Mouse (Mus musculus) forelimb bud, embryonic 11.5 days (tissue): ENCODE data around the gene Trim11.
A peak's percentile ranks its signal among the peaks of the same experiment; 100 is the strongest.

Experiments used
- DNase-seq: peaks from one replicate; pipeline ENCODE4 v3.0.0-alpha.2; 2012; ENCODE audit warnings: low read depth, low spot score

Gene Trim11

DNA sequence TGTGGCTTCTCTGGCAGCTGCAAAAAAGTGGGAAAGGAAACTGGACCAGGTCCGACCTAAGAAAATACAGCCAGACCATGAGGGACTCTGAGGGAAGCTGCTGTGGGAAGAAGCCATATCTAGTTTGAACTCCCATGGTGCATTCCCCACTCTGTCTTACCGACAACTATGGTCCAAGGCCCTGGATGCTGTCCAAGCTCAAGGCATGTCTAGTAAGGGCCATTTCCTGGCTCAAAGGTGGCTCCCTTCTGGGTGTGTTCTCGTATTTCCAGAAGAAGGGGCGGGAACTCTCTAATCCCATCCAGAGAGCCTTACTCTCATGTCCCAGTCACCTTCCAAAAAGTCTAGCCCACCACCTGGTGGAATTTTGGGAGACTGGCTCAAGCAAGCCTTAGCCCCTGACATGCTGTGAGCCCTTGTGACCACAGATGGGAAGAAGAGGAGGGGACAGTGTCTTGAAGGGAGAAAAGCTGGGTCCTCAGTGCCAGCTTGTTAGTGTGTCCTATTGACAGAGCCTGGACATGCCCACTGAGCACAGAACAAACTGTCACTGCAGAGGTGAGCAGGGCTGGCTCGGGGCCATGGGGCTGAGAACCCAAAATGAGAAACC, 2.6 kb downstream of the Trim11 start:
- DNase-seq: no peak

DNA sequence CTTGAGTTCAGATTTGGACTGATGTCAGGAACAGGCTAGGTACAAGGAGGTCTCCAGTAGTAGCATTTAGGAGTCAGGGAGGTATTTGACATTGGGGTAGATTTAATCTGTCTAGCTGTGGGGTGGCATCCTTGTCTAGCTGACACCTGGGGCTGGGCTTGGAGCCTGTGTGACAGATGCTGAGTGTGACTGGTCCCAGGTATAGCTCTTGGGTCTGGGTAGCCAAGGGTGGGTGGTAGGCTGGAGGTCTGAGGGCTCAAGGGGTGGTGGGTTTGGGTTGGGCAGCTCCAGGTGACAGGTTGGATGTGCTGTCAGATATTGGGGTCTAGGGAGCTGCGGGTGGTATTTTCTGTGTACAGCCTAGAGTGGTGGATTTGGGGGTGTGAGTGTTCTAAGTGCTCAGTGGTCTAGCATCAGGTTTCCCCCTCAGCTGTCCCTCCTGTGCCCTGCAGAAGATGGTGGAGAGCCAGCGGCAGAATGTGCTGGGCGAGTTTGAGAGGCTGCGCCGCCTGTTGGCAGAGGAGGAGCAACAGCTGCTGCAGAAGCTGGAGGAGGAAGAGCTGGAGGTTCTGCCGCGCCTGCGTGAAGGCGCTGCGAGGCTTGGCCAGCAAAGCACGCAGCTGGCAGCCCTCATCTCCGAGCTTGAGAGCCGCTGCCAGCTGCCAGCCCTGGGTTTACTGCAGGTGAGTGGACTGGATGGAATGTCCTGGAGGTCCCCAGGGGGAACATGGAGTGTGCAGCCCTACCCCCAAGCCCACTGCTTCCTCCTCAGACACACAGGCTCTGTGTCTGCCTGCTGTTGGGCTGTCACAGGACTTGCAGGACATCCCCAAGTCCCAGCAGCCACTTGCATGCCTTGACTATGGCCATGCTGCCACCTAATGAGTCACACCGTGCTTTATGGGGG, 3.9 kb downstream of the Trim11 start:
- peak; percentile 17 for DNase-seq

DNA sequence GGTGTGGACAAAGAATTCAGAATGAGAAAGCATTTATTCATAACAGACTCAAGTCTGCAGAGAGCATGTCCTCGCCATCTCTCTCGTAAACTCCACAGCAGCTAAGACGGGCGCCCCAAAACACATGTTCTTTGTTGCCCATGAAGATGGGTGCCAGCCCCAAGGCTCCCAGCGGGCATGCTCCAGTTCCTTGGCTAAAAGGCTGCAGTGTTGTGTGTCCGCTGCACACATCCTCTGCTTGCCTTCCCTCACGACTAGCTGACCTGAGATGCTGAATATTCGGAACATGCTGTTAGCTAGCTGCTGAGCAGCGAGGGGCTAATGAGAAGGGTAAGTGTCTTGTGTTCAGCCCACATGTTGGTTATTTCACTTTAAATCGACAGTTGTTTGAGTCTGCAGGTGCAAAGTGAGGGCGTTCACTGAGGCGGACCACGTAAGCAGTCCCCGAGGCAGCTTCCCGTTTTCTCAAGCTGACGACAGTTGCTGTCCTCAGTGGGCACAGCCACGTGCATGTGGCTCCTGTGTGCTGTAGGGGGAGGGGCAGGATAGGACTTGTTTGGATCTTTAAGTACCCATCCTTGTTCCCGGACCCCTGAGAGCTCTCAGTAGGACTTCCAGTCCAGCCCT, 4.7 kb downstream of the Trim11 start:
- DNase-seq: no peak

DNA sequence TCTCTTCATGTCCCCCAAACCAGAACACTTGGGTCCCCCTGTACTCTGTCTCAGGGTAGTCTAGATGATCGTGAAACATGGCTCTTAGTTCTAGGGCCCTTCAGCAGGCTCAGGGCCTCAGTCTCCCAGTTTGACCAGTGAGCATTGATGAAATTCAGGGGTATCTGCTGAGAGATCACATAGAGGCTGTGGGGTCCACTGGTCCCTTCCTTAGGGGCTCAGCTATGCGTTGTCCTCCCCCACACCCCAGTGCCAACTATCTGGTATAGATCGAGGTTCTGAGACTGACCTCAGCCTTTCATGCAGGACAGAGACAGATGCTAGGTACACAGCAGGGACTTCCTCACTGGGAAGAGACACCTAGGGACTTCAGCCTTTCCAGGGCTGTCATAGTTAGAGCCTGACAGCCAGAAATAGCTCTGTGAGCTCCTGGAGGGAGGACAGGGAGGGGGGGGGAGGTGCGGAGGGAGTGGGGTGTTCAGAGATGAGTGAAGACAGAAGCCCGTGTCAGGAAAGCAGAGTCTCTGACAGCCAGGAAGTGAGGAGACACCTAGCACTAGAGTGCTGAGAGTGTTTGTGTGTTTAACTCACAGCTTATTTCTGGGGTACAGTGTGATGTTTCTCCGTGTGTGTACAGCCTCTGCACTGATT, 5.9 kb downstream of the Trim11 start:
- no peak for DNase-seq

DNA sequence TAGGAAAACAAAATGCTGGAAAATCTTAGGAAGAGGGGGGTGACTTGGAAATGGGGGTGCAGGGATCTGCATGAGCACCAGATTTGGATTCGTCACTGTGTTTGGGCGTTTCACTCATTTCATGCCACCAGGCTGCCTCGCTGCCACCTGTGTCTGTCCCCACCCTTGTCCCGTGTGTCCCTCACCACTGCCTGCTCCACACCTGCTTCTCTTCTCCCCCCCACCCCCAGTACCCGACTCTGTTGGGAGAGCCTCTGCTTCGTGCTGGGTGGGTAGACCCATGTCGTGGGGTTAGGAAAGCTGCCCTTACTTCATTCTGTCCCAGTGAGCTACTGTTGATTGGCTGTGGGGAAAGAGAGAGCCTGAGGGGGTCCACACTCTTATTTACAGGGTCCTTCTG, 6.8 kb downstream of the Trim11 start:
- no peak for DNase-seq

DNA sequence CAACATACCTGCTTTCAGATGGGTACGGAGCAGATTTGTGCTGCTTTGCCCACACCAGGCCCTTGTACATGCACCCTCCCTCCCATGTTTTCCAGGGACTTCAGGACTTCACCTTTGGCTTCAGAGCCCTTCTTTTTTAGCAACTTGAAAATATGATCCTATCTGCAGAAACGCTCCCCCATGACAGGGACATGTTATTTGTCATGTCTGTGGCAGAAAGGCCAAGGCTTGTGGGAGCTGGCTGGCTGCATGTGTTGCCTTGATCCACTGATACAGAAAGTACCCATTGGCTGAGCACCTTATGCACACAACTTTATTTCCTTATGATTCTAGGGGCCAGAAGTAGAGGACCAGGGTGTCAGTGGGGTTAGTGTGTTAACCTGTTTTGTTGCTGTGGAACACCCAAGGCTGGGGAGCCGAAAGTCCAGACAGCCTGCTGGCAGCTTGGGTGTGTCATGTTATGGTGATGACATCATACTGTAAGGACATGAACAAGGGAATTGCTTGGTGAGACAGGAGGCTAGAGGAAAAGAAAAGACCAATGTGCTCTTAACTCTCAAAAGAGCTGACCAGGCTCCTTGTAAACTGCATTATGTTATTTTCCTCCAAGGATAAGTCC, 7.5 kb downstream of the Trim11 start:
- no peak for DNase-seq

DNA sequence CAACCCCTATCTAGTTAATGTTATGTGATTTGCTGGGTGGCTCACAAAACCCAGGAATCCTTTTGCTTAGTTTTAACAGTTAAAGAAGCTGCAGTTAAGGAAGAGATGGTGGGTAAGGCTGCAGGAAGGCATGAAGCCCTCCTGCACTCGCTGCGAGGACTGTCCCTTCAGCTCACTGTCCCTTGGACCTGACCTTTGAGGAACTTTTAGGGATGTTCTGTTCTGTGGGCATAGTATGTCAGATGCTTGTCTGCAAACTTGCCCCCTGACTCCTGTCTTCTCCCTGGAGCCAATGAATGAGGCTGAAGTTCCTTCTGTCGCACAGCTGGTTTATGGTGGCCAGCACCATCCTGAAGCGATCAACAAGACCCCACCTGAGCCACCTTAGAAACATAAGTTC, 11.3 kb downstream of the Trim11 start:
- DNase-seq: no peak

DNA sequence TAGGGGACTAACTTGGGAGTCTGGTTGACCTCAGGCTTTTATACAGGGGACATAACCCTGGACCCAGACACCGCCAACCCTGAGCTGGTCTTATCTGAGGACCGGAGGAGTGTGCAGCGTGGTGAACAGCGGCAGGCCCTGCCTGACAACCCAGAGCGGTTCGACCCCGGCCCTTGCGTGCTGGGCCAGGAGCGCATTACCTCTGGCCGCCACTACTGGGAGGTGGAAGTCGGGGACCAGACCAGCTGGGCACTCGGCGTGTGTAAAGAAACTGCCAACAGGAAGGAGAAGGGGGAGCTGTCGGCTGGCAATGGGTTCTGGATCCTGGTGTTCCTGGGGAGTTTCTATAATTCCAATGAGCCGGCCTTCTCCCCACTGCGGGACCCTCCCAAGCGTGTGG, 12.2 kb downstream of the Trim11 start:
- no peak for DNase-seq

DNA sequence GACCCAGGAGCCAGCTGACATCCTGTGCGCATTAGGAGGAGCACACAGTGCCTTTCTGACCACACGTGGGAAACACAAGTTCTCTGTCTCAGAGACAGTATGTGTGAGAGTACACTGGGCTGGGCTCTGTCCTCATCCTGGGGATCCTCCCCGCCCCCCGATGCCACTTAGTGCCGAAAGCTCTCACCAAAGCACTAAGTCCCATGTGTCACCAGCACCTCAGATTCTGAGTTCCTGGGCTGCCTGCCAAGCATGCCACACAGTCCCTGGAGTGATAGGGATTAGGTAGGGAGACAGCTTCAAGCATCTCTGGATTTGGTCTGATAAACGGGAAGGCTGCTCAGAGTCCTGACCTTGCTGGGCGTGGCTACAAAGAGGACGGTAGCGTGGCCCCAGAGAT, 12.9 kb downstream of the Trim11 start:
- no peak for DNase-seq

DNA sequence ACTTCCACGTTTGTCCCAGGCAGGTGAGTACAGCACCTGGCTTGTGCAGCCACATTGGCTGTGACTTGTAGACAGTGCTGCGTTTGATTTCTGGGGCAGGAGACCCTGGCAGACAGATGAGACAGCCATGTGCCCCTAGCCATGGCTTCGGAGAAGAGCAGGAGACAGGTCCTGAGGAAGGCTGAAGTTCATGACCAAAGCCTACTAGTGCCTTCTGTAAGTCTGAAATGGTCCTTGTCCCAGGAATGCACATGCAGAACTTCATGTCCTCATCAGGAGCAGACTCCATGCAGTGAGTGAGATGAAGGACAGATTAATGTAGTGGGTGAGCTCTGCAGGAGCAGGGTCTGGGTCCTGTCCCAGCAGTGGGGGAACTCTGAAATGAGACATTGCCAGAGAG, 14.0 kb downstream of the Trim11 start:
- no peak for DNase-seq

DNA sequence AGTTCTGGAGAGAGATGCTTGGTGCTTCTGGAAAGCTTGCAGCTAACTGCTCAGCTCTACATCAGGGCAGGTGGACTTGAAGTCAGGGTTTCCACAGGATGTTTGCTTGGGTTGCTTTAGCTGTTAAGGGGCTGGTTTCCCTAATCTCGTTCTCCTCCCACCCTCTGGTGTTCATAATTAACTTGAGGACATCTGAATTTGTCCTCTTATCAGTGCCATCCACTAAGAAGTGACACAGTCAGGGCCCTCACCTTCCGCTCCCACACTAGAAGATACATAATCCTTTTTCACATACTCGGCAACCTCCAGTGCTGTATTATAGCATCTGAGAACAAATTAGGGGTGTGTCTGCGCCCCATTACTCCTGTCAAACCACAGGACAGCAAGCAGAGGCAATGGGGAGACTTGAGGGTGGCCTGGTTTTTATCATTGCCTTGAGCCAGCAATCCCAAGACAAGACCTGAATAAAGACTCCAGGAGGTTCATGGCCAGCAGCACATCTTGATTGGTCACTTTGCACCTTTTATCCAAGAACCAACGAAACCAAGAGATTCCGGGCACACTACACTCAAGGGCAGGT, 15.3 kb downstream of the Trim11 start:
- DNase-seq: no peak

DNA sequence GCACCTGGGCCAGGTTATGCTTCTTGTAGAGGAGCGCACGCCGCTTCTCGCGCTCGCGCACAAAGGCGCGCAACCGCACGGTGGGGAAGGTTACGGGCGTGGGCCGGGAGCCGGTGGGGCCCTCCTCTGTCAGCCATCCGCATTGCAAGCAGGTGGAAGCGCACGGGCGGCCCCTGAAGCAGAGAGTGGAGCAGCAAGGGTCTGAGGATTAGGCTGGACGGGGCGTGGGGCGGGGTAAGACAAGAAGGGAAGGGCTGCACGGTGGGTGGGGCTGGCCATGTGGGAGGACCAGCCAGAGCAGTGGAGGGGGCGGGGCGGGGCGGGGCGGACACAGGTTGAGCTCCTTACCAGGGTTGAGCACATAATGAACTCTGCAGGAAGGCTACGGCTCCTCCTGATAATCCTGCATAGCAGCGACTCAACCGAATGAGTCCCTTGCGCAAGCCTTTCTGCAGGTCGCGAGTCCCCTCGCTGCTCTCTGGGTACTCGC, 16.5 kb downstream of the Trim11 start:
- DNase-seq: peak; percentile 23

DNA sequence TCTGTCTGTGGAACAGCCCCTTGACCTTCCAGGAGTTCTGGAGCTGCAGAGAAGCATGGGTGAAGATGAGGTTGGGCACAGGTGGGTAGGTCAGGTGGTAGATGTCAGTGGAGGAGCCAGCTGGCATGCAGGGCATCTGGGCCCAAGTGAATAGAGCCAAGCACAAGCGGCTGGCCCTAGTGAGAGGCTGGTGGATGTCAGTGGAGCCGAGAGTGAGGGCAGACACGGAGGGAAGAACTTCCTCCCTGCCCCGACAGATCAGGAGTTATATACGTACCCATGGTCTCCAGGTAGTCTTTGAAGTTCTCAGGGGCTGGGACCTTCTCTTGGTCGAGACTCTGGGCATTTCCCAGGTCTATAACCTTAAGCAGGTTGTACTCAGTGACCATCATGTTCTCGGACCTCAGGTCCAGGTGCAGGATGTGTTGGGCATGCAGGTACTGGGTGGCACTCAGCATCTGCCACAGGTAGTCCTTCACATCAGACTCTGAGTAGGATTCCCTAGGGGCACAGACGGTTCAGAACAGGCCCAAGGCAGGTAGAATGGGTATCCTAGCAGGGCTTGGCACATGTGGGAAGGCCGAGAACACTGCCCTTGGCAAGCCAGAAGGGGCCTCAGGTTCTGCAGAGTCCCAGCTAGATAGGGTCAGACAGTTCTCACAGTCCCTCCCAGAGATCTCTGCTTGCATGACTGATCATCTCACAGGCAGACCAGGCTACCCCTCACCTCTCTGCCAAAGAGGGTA, 17.3 kb downstream of the Trim11 start:
- no peak for DNase-seq

DNA sequence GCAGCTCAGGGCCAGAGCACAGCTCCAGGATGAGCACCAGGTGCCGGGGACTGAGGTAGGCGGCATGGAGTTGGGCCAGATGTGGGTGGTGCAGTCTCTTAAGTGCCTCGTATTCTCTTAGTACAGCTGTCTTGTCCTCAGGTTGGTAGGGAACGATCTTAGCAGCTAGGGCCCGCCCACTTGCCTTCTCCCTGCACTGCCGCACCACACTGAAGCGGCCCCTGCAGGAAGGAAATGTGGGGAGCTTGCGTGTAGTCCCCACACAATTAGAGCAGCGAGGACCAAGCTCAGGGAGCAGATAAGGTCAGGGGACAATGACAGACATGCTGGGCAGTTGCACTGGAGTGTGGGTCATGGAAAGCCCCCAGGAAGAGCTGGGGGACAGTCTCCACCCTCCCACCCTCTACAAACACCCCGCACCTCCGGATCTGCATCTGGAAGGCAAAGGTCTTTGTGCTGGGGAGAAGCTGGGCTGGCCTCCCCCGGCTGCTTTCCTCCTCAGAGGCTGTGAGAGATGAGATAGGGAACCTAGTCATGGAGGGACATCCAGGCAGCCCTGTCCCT, 18.0 kb downstream of the Trim11 start:
- no peak for DNase-seq

DNA sequence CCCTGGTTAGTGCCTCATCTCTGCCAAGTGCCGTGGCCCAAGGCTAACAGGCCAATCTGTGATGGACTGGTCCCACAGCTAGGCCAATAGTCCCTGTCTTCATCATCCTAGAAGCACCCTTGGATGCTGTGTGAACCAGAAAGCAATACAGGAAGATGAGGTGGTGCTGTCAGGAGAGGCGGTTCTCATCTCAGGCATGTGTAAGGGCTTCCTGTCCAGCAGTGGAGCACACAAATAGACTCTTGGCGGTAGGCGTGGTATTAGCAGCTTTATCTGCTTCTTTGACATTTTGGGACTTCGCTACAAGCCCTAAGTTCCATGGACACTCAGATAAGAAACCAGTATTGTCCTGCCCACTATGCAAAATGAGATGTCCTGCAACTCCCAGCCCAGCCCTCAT, 19.6 kb downstream of the Trim11 start:
- no peak for DNase-seq

DNA sequence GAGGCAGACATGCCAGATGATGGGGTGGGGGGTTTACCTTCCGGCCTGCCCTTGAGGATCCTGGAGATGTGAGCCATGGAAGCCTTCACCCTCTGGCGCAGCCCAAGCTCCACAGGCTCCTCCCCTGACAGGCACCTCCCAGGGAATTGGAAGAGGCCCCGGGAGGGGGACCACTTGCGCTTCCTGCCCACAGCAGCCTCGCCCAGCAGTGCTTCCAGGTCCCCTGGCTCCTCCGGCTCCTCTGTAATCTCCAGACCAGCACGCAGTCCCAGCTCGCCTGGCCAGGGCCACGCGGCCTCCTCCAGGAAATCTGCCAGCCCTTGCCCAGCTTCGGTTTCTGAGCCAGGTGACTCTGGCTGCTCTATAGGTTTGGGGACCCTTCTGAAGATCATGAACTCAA, 21.3 kb downstream of the Trim11 start:
- DNase-seq: no peak

DNA sequence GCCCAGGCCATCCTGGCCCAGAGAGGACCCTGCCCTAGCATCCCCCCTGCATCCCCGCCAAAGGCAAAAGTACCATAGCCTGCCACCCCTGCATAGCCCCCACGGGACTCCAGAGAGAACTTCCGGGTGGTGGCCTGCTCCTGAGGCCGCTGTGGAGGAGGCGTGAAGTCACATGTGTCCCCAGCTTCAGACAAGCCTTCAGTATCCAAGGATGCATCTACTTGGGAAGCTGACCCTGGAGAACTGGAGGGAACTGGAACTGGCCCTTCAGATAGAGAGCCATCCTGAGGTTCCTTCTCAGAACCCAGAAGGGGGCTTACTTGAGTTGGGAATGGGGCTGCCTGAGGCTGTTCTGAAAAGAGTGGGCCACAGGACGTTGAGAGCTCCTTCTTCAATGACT, 21.9 kb downstream of the Trim11 start:
- no peak for DNase-seq

DNA sequence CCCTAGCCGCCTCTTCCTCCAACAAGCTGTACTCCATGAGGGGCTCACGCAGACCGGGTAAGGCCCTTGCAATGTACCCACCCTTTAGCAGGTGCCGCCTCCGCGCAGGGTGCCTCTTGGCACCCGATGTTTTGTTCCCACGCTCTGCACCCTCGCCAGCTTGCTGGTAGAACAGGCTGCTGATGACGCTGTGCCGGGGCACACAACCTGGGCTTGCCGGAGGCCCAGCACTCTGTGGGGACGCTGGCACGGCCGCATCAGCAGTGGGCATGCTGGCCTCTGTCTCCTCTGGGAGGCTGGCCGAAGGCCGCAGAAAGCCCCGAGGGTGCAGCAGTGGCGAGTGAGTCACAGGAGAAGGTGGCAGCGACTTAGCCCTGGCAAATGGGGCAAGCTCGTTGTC, 22.7 kb downstream of the Trim11 start:
- no peak for DNase-seq

DNA sequence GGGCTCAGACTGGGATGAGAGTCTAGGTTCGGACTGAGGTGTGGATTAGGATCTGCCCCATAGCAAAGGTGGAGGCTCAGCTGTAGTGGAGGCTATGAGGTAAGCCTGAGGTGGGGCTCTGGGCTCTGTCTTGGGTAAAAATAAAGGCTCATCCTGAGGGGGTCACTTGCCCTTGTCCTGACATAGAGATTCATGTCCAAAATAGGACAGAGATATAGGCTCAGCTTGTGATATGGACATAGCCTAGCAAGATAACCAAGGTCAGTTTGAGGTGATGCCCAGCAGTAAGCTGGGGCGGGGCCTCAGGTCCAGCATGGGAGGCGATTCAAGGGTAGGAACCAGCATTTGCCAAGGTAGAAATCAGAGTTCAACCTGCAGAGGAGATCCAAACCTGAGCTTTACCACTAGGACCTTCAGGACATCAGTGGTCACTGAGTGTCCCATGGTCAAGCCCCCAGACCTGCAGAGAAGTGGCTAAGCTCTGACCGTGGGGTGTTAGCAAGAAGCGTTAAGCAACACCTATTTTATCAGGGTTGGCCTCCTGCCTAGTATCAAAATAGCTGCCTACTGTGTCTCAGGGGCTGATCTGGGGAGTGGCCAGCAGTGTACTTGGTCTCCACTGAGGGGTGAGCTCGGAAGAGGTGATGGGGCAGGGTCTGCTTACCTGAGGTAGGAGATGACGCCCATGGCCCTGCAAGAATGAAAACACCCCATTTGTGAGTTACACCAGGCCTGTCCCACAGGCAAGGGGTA, 24.6 kb downstream of the Trim11 start:
- no peak for DNase-seq

DNA sequence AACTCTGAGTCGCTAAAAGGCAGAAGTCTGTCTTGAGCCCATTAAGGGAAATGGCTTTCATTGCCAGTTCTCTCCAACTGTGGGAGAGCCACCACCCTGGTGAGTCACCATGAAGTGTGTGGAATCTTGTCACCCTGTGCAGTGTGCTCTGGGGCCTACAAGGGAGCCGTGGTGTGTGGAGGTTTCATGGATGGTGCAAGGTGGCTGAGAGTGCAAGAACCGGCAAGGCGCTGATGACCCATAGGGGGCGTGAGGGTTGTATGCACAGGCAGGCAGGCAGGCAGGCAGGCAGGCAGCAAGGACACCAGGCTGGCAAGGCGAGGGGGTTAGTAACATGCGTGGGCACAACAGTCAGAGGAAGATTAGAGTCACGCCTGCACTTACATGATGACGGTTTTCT, 37.2 kb downstream of the Trim11 start:
- DNase-seq: no peak
